Mouse (Mus musculus) megakaryocyte-erythroid progenitor cell, adult 5-6 weeks (primary cell): ENCODE measurements around the gene Cenpl. TPM values are rescaled to one million over a fixed set of nuclear protein-coding genes. Genes with fewer than 3 reads are reported as not detected.

Experiments
- ATAC-seq: replicated peaks from 2 replicates; pipeline ENCODE4 v1.8.0; 2016; ENCODE audit warnings: mild to moderate bottlenecking, inconsistent platforms; ENCODE audit not compliant: severe bottlenecking, poor library complexity, low FRiP score, low TSS enrichment
- total RNA-seq, 2 experiments: library from RNA; stranded (forward) in 1 of 2; stranded (reverse) in 1 of 2; fragments of 200-1000, 215-1000 nt in 1 of 2; fragments of >200 nt in 1 of 2; fragmentation: Nextera tagmentation in 1 of 2; gene quantifications; 2 replicates each; pipeline ENCODE4 v1.2.3; 2014 to 2017

Gene Cenpl
- total RNA-seq, 2 experiments from 2014 or later = 10.2 to 28.3 TPM

GRCm38 (mm10) chr1:161040426-161040770, 30.1 kb upstream of the Cenpl start:
- ATAC-seq = no peak; the same call in 1 of the 2 replicates

- no peak; the same call in 1 of the 2 replicates for ATAC-seq
Measured at GRCm38 (mm10) chr1:161040855-161041254, 29.7 kb upstream of the Cenpl start.

GRCm38 (mm10) chr1:161041261-161042020, 29.1 kb upstream of the Cenpl start:
- no peak for ATAC-seq

- no peak for ATAC-seq
Measured at GRCm38 (mm10) chr1:161046972-161047371, 23.5 kb upstream of the Cenpl start.

GRCm38 (mm10) chr1:161057164-161057563, 13.3 kb upstream of the Cenpl start:
- no peak for ATAC-seq

- ATAC-seq = no peak
Measured at GRCm38 (mm10) chr1:161063351-161063750, 7.2 kb upstream of the Cenpl start.

- ATAC-seq = no peak
Measured at GRCm38 (mm10) chr1:161071272-161071620, 733 bp downstream of the Cenpl start.

GRCm38 (mm10) chr1:161076238-161076637, 5.7 kb downstream of the Cenpl start:
- ATAC-seq = 0 out of 2 replicates have a peak, but pooled peaks have one; percentile 50

GRCm38 (mm10) chr1:161077243-161077642, 6.7 kb downstream of the Cenpl start:
- no peak for ATAC-seq

- ATAC-seq = peak; percentile 88
Measured at GRCm38 (mm10) chr1:161099721-161100405, 29.4 kb downstream of the Cenpl start.

- ATAC-seq = peak; percentile 93
Measured at GRCm38 (mm10) chr1:161103842-161104241, 33.3 kb downstream of the Cenpl start.

GRCm38 (mm10) chr1:161109216-161109615, 38.7 kb downstream of the Cenpl start:
- no peak for ATAC-seq

- ATAC-seq = no peak
Measured at GRCm38 (mm10) chr1:161114591-161114990, 44.1 kb downstream of the Cenpl start.

- no peak for ATAC-seq
Measured at GRCm38 (mm10) chr1:161122661-161123418, 52.3 kb downstream of the Cenpl start.

- no peak for ATAC-seq
Measured at GRCm38 (mm10) chr1:161126461-161126860, 55.9 kb downstream of the Cenpl start.

- peak; percentile 99 for ATAC-seq
Measured at GRCm38 (mm10) chr1:161130726-161131664, 60.5 kb downstream of the Cenpl start, which contains the start of gene Klhl20. Gene Klhl20 (minus strand): TSS chr1:161131511.
